Mouse (Mus musculus) naive thymus-derived CD4-positive, alpha-beta T cell, adult 2 months (primary cell): ENCODE data around the gene Adam19.
A peak's percentile ranks its signal among the peaks of the same experiment; 100 is the strongest.

Experiments used
- DNase-seq: peaks from one replicate; pipeline ENCODE4 v3.0.0-alpha.2; 2011; ENCODE audit warnings: low read depth

Gene Adam19

DNA sequence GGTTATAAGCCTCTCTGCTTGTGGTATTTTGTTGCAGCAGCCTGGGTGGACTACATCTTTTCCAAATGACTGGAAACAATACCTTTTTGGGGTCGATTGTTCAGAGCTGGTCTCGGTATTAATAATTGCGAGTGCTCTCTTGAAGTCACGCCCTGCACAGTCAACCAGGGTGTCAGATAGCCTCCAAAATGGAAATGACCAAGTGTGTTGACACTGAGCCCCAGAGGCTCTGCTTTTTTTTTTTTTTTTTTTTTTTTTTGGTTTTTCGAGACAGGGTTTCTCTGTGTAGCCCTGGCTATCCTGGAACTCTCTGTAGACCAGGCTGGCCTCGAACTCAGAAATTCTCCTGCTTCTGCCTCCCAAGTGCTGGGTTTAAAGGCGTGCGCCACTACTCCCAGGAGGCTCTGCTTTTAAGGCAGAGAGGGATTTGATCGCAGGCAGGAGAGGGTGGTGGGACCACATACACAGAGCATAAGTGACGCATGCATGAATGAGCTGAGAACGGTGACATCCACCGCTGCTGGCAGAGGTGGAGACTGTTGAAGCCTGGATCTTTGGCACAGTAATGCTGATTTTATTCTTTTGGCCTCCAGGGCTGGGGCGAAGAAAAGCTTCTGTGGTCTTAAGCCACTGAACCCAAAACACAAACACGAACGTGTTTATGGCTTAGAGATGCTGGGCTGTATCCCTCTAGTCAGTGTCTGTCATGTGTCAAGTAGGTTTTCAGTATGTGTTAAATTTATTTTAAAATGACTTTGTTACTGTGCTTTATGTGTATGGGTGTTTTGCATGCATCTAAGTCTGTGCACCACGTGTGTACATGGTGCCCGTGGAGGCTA lies 18.3 kb downstream of the Adam19 start:
- no peak for DNase-seq

DNA sequence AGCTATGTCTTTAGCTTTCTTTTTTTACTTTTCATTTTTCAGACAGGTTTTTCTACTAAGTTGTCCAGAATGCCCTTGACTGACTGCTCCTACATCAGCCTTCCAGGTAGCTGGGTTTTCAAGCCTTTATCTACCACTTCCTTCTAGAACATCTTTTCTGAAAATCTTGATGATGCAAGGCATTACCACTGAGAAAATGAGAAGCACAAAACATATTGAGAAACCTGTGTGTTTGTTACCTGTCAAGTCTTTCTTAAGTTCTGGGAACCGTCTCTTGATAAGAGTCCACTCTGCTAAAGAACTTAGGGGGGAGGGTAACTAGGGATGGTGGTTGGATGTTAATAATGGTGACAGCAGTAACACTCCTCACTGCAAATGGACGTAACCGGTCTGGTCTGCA lies 19.7 kb downstream of the Adam19 start:
- DNase-seq, result no peak

DNA sequence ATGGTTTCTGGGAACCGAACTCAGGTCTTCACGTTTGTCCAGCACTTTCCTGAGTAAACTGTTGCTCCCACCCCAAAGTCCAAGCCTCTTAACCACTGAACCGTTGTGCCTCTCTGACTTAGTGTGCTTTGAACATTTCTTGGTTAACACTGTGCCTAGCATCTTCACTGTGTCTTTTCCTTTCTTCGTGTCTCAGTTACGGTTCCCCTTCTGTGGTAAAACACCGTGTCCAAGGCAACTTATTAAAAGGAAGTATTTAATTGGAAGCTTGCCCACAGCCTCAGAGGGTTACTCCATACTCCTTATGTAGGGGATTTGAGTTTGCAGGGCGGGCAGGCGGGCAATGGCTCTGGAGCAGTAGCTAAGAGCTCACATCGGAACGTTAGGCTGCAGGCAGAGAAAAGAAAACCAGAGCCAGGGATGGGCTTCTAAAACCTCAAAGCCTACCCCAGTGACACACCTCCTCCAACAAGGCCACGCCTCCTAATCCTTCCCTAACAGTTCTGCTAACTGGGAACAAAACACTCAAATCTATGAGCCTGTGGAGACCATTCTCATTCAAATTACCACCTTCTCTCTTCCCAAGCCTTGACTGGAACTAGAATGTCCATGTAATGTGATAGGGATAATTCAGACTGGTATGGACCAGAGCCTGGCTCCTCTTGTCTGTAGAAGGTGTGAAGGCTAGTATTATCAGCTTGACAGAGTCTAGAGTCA lies 20.8 kb downstream of the Adam19 start:
- no peak for DNase-seq

- DNase-seq, result no peak
Measured at GRCm38 (mm10) chr11:46077304-46077703, 21.5 kb downstream of the Adam19 start.

DNA sequence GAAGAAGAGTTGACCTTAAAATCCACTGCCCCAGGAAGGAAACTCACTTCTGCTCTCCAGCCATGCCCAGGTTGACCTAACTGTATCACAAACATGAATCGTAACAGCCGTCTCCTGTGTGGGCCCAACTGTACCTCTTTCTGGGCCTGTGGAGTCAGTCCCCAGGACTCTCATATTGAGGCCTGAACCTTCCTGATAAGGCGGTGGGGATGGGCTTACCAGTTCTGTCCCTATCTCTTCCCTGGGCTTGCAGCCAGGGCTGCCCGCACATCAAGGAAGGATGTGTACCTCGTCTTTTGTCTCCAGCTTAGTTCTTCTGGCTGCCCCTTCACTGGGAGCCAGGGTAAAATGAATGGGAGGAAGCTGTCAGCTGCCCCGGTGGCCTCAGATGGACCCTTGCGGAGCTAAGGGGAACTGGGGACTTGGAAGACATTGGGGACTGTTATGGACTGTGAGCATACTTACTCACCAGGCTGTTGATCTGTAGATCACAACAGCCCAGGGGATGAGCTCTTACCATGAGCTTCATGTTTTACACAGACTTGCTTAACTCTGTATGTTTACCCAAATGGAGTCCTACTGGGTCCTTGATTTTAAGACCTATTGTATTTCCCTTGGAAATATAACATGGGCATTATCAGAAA lies 22.1 kb downstream of the Adam19 start:
- no peak for DNase-seq

- DNase-seq, result no peak
Measured at GRCm38 (mm10) chr11:46081075-46081474, 25.3 kb downstream of the Adam19 start.

DNA sequence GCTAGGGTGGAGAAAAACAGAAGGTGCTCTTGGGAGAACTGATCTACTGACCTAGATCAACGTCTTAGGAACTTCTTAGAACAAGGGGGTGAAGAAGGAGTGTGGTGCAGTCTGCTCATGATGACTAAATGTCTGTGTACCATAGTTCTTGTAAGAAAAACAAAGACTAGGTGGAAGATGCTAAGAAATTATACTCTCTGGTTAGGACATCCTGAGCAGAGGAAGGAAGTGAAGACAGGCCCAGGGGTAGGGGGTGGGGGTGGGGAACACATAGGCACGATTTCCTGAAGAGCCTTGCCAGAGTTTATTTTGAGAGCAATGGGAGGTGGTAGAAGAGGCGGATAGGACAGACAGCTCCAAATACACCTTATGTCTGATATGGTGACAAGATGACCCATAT lies 27.6 kb downstream of the Adam19 start:
- peak; percentile 63 for DNase-seq

DNA sequence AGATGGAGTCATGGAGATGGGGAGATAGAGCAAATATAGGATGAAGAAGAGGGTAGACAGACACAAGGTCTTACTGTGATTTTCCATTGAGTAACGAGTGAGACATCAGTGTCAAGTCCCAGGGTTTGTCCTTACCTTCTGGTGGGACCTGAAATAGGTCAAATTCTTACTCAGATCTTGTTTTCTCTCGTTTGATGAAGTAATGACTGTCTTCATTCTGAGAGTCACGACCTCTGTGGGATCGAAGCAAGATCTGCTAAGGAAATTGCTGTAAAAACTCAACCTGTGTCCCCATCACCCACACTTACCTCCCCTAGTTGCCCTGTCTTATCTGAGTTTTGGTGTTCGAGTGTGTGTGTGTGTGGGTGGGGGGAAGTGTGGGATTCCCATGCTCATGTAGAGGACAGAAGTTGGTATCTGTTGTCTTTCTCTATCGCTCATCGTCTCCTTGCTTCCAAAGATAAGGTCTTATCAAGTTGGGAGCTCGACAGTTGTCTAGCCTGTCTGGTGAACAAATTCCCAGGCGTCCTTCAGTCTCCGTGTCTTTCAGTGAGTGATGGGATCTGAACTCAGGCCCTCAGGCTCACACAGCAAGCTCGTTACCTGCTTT lies 28.1 kb downstream of the Adam19 start:
- peak; percentile 48 for DNase-seq

DNA sequence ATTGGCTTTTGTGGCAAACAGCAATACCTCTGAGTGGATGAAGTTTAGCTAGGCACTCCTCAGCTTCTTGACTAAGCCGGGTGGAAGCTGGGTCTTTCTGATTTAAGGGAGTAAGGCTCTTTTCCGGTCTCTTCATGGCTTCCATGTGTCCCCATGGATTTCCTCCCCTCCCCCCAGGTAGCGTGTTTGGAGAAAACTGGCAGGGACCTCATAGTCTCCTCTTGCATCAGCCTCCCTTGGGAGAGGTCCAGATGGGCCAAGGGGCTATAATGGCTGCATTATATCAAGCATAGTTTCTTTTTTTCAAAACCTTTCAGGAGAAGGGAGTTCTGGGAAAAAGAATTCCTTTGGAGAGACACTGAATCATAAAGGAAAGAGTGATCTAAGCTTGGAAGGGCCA lies 28.8 kb downstream of the Adam19 start:
- DNase-seq, result no peak

DNA sequence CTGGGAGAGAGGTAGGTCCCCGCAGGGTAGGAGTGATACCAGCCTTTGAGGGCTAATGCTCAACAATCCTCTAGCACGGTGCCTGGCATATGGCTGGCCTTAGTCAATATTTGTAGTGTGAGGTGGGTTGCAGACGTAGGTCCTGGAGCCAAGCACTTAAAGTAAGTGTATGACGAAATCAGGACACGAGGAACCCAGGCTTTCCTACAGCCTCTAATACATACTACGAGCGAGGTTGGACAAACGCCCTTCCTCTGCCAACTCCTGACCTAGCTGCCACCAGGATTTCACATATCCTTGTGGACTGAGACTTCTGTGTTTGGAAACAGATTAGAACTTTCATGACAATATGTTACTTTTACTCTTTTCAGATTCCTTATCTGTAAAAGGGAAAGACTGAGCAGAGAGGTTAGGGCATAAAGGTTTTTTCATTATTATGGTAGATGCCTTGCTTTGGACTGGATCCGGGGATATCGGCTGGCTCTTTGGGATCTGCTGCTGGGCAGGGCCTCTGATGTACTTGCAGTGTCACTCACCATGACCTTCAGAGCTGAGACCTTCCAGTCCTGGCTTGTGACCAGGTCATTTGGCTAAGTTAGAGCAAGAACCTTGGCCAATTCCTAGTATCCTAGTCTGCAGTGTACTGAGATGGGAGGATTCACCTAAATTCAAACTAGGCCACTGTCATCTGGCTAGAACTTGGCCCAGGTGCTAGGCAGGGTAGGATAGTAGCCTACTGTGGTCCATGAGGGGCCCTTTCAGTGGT lies 29.8 kb downstream of the Adam19 start:
- no peak for DNase-seq

- DNase-seq, result peak; percentile 66
Measured at GRCm38 (mm10) chr11:46086446-46086845, 30.7 kb downstream of the Adam19 start.

- DNase-seq, result peak; percentile 21
Measured at GRCm38 (mm10) chr11:46089081-46089713, 33.4 kb downstream of the Adam19 start.

DNA sequence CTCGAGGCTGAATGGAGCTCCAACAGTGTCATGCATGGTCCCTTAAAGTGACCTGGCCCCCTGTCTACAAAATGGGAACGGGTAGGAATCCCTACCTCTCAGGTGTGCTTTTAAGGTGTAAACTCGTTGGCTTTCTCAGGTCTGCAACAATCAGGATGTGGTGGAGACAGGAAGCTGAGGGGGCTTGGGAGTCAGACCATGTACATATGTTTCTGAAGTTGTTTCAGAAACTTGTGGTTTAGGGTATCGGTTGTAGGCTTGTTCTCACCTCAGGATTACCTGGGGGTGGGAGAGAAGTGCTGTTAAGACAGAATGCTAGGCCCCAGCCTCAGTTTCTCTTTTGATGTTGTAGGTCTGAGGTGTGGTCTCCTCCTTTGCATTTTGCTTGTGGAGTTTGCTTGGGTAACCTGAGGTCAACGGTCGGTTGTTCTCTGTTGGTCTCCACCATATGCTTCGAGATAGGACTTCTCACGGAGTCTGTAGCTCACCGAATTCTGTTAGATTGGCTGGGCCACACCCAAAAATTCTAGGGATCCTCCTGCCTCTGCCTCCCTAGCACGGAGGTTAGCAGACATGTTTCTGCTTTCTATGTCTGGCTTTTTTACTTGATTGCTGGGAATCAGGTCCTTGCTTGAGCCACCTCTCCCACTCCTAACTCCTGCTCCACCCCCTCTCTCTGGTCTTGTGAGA lies 34.4 kb downstream of the Adam19 start:
- DNase-seq, result peak; percentile 53

DNA sequence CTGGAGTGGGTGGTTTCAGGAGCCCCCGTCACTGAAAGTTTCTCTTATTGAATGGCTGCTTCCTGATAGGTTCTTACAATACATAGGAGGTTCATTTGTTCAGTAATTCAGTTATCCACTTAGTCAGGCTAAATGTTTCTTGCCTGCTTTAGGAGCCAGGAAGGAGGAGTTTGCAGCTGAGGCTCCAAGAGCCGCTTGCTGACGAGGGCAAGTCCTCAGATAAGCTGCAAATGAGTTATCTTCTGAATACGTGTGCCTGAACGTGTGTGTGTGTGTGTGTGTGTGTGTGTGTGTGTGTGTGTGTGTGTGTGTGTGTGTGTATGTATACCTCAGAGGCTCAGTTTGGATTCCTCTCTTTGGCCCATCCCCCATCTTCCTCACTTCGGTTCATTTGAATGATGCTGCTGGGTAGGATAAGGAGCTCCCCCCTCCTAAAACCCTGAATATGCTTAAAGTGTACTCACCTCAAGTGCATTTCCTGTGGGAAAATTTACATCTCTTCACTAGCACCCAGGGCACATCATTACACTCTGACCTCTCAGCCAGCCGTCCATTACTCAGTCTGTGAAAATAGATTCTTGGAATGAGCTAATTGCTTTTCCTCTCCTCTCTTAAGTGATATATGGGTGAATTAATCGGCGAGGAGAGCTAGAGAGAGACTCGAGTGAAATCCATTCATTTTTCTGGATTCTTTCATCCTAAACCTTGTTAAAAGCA lies 35.3 kb downstream of the Adam19 start:
- no peak for DNase-seq

DNA sequence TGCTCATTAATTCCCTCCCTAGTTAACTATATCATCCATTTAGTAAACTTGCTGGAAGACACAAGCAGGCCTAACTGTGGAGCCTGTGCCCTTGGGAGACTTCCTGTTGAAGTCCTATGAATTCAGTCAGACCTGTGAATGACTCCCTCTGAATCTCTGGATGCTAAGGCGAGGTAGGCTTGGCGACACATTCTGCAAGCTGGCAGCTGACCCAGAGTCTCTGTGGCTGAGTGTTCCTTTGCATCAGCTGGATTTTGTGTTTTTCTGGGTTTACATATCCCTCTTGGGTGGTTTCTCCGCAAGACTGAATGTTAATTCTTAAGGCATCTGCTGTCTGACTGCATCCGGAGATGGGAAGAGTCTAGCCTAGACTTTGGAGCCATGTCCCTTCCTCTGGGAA lies 36.3 kb downstream of the Adam19 start:
- DNase-seq, result no peak

- DNase-seq, result no peak
Measured at GRCm38 (mm10) chr11:46095477-46096264, 39.9 kb downstream of the Adam19 start.

GRCm38 (mm10) chr11:46096265-46096649 lies 40.5 kb downstream of the Adam19 start:
- no peak for DNase-seq

GRCm38 (mm10) chr11:46097062-46097461 lies 41.3 kb downstream of the Adam19 start:
- no peak for DNase-seq

DNA sequence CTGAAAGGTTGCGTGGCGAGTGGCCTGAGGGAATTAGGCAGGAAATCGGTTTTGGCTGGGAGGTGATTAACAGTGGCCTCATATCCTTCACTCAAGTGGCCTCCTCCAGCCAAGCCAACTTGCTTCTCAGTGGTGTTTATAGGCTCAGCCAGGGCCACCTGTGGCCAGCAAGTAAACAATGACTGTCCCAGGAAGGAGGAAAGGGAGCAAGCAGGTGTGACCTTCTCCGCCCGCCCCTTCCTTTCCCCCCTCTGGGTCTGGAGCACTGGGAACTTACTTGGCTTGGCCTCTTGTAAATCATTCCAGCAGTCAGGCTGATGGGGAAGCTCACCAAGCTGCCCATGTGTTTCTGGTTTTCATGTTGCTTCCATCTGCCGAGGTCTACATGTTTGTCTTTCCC lies 46.3 kb downstream of the Adam19 start:
- no peak for DNase-seq
